Mouse (Mus musculus) regulatory T cell (primary cell): ENCODE results near the gene Gm20824.
"Not testable (repeated sequence)": the region's sequence is repeated elsewhere in the genome, so short reads cannot be mapped to it uniquely, and the experiment has no call there.

Source experiments
- in situ Hi-C: fragments of 300-600 bp; cut with MboI, MseI; formaldehyde crosslinking; loops from one replicate; pipeline ENCODE4 v1.15.1; 2025; ENCODE audit warnings: high pct_unique_total_duplicates

The Gm20824 gene

DNA sequence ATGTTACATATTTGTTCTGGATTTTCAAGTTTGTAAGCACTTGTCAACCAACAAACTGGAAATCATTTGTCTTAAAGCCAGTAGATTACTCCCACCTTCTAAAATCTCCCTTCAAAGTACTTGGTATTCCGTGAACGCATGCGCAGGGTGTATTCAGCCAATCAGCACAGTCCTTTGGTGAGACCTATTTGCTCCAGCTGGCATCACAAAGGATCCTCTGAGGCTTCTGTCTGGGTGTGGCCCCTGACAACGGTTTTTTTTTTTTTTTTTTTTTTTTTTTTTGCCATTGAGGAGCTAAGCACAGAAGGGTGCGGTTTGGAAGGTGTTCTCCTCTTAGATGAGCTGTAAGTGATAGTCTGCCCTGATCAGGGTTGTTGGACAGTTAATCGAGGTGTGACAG, at the start of gene Gm20824:
TSS of gene Gm20824 (plus strand) at position 301 of the 400 bp plus-strand sequence.
- in situ Hi-C loops, result not testable (repeated sequence)
